ENCODE assay signal across 8 mouse cellular contexts in the genomic region with DNA sequence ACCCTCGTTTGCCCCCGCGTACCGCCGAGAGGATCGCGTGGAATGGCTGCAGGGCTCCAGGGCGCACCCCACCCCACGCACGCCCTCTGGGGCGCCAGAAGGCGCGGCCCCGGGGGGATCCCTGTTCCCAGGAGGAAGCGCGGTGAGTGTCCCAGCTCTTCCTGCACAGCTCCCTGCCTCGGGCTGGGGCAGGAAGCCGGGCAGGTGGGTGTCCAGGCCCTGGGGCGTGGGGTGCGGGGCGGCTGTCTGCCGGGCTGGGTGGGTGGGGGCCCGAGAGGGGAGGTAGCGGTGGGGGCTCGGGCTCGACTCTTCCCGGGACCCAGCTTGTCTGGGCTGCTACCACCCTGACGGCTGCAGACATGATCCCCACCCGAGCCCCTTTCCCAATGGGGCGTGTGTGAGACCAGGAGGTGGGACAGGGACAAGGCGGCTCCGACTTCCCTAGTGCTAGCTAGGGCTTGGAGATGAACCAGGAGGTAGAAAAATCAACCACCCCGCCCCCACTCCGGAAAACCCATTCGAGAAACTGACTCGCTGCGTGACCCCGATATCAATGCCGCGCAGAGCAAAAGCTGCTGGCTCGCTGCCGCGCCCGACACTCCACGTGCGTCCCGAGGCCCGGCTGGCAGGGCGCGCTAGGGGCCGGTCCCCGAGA.
DNase-seq lines count a peak whose midpoint lies in the region; ATAC-seq and TF ChIP-seq lines count a peak whose summit lies in the region.

No protein-coding gene starts in this region.

- no peaks in the 10 kb centered on the region for H3K36me3 ChIP-seq in G1E (replicated peaks)
- H3K36me3 ChIP-seq in heart, adult 2 months (ENCODE audit: control insufficient read depth, insufficient read depth, low read length) = no peaks in the 10 kb centered on the region
- no peaks in the 10 kb centered on the region for H3K36me3 ChIP-seq in intestine, postnatal 0 days (ENCODE audit: control insufficient read depth, insufficient read depth)
- H3K36me3 ChIP-seq in lung, postnatal 0 days (ENCODE audit: insufficient read depth, low read length) = no peaks in the 10 kb centered on the region

- H3K4me2 ChIP-seq in intestine, postnatal 0 days (replicated peaks; ENCODE audit: low read depth) = peak overlapping the region; percentile 100
- peak overlapping the region; percentile 98 for H3K4me2 ChIP-seq in lung, postnatal 0 days (replicated peaks; ENCODE audit: low read depth, low read length)

- H3K27ac ChIP-seq in heart, adult 2 months = peak overlapping the region; percentile 51
- no peak overlapping the region for H3K27ac ChIP-seq in intestine, postnatal 0 days (ENCODE audit: low read depth, low read length)
- no peak overlapping the region for H3K27ac ChIP-seq in lung, postnatal 0 days (ENCODE audit: low read length)

- peaks cover 38% of the 10 kb centered on the region for H3K4me1 ChIP-seq in G1E (ENCODE audit: insufficient read depth, low read depth, low read length)
- peaks cover 1% of the 10 kb centered on the region; the same call in 1 of the 2 replicates for H3K4me1 ChIP-seq in heart, adult 2 months (ENCODE audit: control insufficient read depth, insufficient read depth, low read length)
- H3K4me1 ChIP-seq in intestine, postnatal 0 days (replicated peaks; ENCODE audit: control insufficient read depth, insufficient read depth, low read length) = peaks cover 6% of the 10 kb centered on the region; the same call in 1 of the 2 replicates
- no peaks in the 10 kb centered on the region for H3K4me1 ChIP-seq in lung, postnatal 0 days (ENCODE audit: insufficient read depth, low read depth, low read length)

- DNase-seq in 3134 (ENCODE audit: extremely low read depth, insufficient read length, low spot score) (peak; percentile 84), G1E (ENCODE audit: low spot score) (peak; percentile 17)
- DNase-seq in embryo, embryonic 10.5 days (ENCODE audit: low spot score) = peak; percentile 42
- DNase-seq in heart, adult 2 months = peak; percentile 54 to 67
- DNase-seq in lung, postnatal 0 days (ENCODE audit: low spot score) = peak; percentile 30
- peak; percentile 66 for DNase-seq in retina, postnatal 1 day
- no peak for DNase-seq in layer of hippocampus, adult 8-10 months (ENCODE audit: low spot score in 2 of 2)

- TF ChIP-seq POLR2A in heart, adult 2 months (IDR thresholded peaks at IDR 0.05; ENCODE audit: insufficient read depth, low read depth, low read length) = no peak

- H3K9me3 ChIP-seq in G1E (replicated peaks) = no peaks in the 10 kb centered on the region
- no peaks in the 10 kb centered on the region for H3K9me3 ChIP-seq in intestine, postnatal 0 days (ENCODE audit: control insufficient read depth)
- no peaks in the 10 kb centered on the region for H3K9me3 ChIP-seq in lung, postnatal 0 days (ENCODE audit: low read length)

- H3K27me3 ChIP-seq in G1E (ENCODE audit: insufficient read depth, low read length) = peaks cover 77% of the 10 kb centered on the region
- H3K27me3 ChIP-seq in heart, adult 2 months (ENCODE audit: control insufficient read depth, insufficient read depth, low read length) = no peaks in the 10 kb centered on the region
- H3K27me3 ChIP-seq in intestine, postnatal 0 days (replicated peaks; ENCODE audit: control insufficient read depth, insufficient read depth, low read length) = 0 out of 2 replicates have a peak, but pooled peaks cover 4% of the 10 kb centered on the region
- H3K27me3 ChIP-seq in lung, postnatal 0 days (replicated peaks; ENCODE audit: insufficient read depth, low read length) = no peaks in the 10 kb centered on the region

- no peak for TF ChIP-seq CTCF in G1E (IDR thresholded peaks at IDR 0.05; ENCODE audit: low read depth, low read length)
- TF ChIP-seq CTCF in heart, adult 2 months (IDR thresholded peaks at IDR 0.05) = no peak
- no peak for TF ChIP-seq CTCF in intestine, postnatal 0 days (IDR thresholded peaks at IDR 0.05; ENCODE audit: low read depth)
- TF ChIP-seq CTCF in lung, postnatal 0 days (IDR thresholded peaks at IDR 0.05) = no peak

- intact Hi-C loops in heart, adult 2 months (cut with DNase I) = loop anchor here (5.0 kb wide), 2 partner anchors 164 to 284 kb away; partner anchors contain the start of gene Pla2g10

- no peak for ATAC-seq in G1E (ENCODE audit: extremely low read depth, insufficient number of reproducible peaks, low FRiP score, poor library complexity, severe bottlenecking)
- ATAC-seq in intestine, postnatal 0 days = peak; percentile 48
- peak; percentile 53 for ATAC-seq in lung, postnatal 0 days

- 1% methylated on average over 52 of the region's 52 CpGs for WGBS in heart, adult 2 months
- under 1% methylated on average over 52 of the region's 52 CpGs for WGBS in intestine, postnatal 0 days
- 2% methylated on average over 42 of the region's 52 CpGs for WGBS in lung, postnatal 0 days

- no peaks in the 10 kb centered on the region for H3K79me2 ChIP-seq in heart, adult 2 months (replicated peaks; ENCODE audit: control insufficient read depth, insufficient read depth, low read length)

- peak overlapping the region; percentile 71 for H3K4me3 ChIP-seq in G1E (ENCODE audit: low read depth, low read length)
- peak overlapping the region; percentile 79 for H3K4me3 ChIP-seq in heart, adult 2 months
- peak overlapping the region; percentile 76 for H3K4me3 ChIP-seq in intestine, postnatal 0 days (ENCODE audit: low read depth, low read length)
- H3K4me3 ChIP-seq in lung, postnatal 0 days (ENCODE audit: low read depth, low read length) = peak overlapping the region; percentile 59

- peak overlapping the region; percentile 74 for H3K9ac ChIP-seq in heart, adult 2 months (ENCODE audit: low read depth, low read length)
- H3K9ac ChIP-seq in intestine, postnatal 0 days (ENCODE audit: low read depth, low read length) = peak overlapping the region; percentile 67
- peak overlapping the region; percentile 13 for H3K9ac ChIP-seq in lung, postnatal 0 days (replicated peaks; ENCODE audit: low read depth)

- no peak for TF ChIP-seq EP300 in heart, adult 2 months (IDR thresholded peaks at IDR 0.05; ENCODE audit: insufficient read depth, low read depth, low read length)
- no peak for TF ChIP-seq EP300 in lung, postnatal 0 days (IDR thresholded peaks at IDR 0.05)

Comparison
In these comparisons a context has a peak if more than half of its experiments do, and no peak if none do; other contexts are left out.
1. DNase-seq: peak in 3134 (single experiment), G1E (single experiment), embryo, embryonic 10.5 days (single experiment), heart, adult 2 months (2 of 2), lung, postnatal 0 days (single experiment) and retina, postnatal 1 day (single experiment); none in layer of hippocampus, adult 8-10 months (0 of 2).
2. H3K9ac ChIP-seq: peak in every context shown above with its lines; median percentile 74 in heart, adult 2 months; 67 in intestine, postnatal 0 days; 13 in lung, postnatal 0 days.
3. Peak in every context shown above with its lines, with median percentiles within 50 percentile points of each other: H3K4me3 ChIP-seq.